Mouse (Mus musculus) cortical plate, adult 2 months (tissue): ENCODE results near the gene BC051019.

Experiments used
- CTCF ChIP-seq: fragments of 200-500 bp; IDR thresholded peaks from 2 replicates; pipeline ENCODE4 v1.5.1; 2011; ENCODE audit warnings: mild to moderate bottlenecking, control low read depth, low read length; ENCODE audit not compliant: insufficient read depth; ENCODE audit errors: extremely low read depth
- POLR2A ChIP-seq: fragments of 200-500 bp; IDR thresholded peaks from 2 replicates; pipeline ENCODE4 v1.6.1; 2011; ENCODE audit warnings: mild to moderate bottlenecking, low read length, control low read depth; ENCODE audit not compliant: insufficient read depth; ENCODE audit errors: extremely low read depth

DNA sequence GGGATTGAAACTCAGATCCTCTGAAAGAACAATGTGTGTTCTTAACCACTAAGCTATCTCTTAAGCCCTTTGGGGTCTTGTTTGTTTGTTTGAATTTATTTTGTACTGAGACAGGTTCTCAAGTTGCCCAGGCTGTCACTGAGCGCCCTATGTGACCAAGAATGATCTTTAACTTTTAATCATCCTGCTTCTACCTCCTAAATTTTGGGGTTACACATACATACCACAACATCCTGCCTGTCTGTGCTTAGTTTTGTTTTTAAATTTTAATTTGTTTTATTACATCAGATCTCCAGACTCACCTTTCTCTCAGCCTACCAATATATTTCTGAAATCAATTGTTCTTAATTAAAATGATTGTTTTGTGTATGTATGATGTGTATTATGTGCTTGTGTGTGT is 17.4 kb upstream of the BC051019 start:
- TF ChIP-seq CTCF (no peak), POLR2A (no peak)
